Mouse (Mus musculus) ES-Bruce4 (cell line): Measurements from ENCODE around the gene Tgfb1.

Experiments
- CTCF ChIP-seq: IDR thresholded peaks from one replicate; pipeline ENCODE4 v1.8.1; 2011; ENCODE audit warnings: low read depth, low read length
- EP300 ChIP-seq: IDR thresholded peaks from 2 replicates; pipeline ENCODE4 v1.6.1; 2011; ENCODE audit warnings: low read depth, low read length; ENCODE audit not compliant: insufficient read depth
- POLR2A ChIP-seq: IDR thresholded peaks from one replicate; pipeline ENCODE4 v1.8.1; 2011; ENCODE audit warnings: low read length; ENCODE audit not compliant: insufficient read depth

DNA sequence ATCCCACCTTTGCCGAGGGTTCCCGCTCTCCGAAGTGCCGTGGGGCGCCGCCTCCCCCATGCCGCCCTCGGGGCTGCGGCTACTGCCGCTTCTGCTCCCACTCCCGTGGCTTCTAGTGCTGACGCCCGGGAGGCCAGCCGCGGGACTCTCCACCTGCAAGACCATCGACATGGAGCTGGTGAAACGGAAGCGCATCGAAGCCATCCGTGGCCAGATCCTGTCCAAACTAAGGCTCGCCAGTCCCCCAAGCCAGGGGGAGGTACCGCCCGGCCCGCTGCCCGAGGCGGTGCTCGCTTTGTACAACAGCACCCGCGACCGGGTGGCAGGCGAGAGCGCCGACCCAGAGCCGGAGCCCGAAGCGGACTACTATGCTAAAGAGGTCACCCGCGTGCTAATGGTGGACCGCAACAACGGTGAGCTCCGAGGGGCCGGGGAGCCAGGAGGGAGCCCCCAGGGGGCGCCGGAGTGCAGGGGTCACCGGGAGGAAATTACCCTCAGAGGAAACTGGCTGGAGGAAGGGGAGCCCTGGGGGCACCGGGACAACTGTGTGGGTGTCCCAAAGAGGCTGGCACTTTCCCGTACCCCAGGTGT is 1.1 kb downstream of the Tgfb1 start:
- TF ChIP-seq CTCF: peak; percentile 24
- TF ChIP-seq POLR2A: no peak
- TF ChIP-seq EP300: no peak
